In the genomic region with DNA sequence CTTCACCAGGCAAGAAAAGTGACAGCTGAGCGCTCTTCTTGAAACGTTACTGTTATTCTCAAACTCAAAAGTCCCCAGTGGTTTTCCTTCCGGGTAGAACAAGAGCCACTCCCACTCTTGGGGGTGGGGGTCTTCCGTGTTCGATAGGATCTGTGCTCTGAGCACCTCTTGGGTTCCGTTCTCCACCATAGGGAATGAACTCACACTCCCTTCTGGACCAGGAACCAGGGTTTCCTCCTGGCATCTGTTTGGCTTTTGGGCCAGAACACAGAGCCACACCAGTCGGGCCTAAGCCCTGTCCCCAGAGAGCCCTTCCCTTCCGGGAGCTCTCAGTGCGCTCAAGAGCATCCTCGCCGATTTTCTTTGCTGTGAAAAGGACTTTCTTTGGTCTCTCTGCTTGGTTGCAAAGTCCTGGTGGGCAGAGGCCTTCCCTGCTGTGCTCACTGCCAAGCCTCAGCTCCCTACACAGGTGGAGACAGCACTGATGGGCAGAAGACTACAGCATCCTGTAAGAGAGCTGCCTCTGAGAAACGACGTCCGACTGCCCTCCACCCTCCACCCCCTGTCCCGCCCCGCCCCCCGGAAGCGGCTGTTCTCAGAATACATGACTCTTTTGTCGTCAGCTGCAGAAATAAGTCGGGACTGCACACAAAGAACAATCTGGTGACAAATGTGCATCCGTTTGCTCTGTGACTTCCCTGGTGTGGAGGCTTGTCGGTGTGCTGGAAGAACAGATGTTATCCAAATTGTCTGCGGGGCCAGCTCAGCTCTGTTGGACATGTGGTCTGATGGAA, we compare ENCODE assay signal across 8 mouse cellular contexts.
DNase-seq lines count a peak whose midpoint lies in the region; ATAC-seq and TF ChIP-seq lines count a peak whose summit lies in the region.

No protein-coding gene starts in this region.

- H3K9ac ChIP-seq in heart, embryonic 13.5 days, result peak overlapping the region; percentile 70

- H3K4me1 ChIP-seq in cortical plate, adult 2 months (ENCODE audit: control insufficient read depth, insufficient read depth, low read length), result no peaks in the 10 kb centered on the region
- H3K4me1 ChIP-seq in heart, embryonic 13.5 days, result peaks cover 11% of the 10 kb centered on the region

- no peaks in the 10 kb centered on the region for H3K9me3 ChIP-seq in heart, embryonic 13.5 days

- H3K4me2 ChIP-seq in heart, embryonic 13.5 days, result peak overlapping the region; percentile 74

- no peak for TF ChIP-seq CTCF in cortical plate, adult 2 months (IDR thresholded peaks at IDR 0.05; ENCODE audit: extremely low read depth, insufficient read depth, low read length)

- no peaks in the 10 kb centered on the region for H3K36me3 ChIP-seq in heart, embryonic 13.5 days

- DNase-seq in ES-CJ7 (ENCODE audit: low read depth, low spot score), result peak; percentile 44
- DNase-seq in kidney, postnatal 14 days, result peak; percentile 46
- DNase-seq in spleen, postnatal 4 days (ENCODE audit: low spot score in 2 of 2), result peak; percentile 52 to 71
- no peak for DNase-seq in ovary, postnatal 36 days (ENCODE audit: low spot score)
- DNase-seq in left cerebral cortex, adult 11 months (ENCODE audit: low spot score), result no peak

- no peak overlapping the region for H3K27ac ChIP-seq in cortical plate, adult 2 months (ENCODE audit: insufficient read depth, low read length)
- peak overlapping the region; percentile 39; the same call in 1 of the 2 replicates for H3K27ac ChIP-seq in heart, embryonic 13.5 days (replicated peaks)

- H3K4me3 ChIP-seq in cortical plate, adult 2 months (ENCODE audit: insufficient read depth, low read length), result 0 out of 2 replicates have a peak overlapping the region, but pooled peaks have one; percentile 9
- peak overlapping the region; percentile 51 for H3K4me3 ChIP-seq in heart, embryonic 13.5 days

- ATAC-seq in heart, embryonic 13.5 days (ENCODE audit: extremely low read depth, insufficient number of reproducible peaks, low FRiP score, low TSS enrichment), result no peak
- ATAC-seq in megakaryocyte-erythroid progenitor cell, adult 5-6 weeks (replicated peaks; ENCODE audit: low FRiP score, low TSS enrichment, poor library complexity, severe bottlenecking), result peak; percentile 52; the same call in 1 of the 2 replicates

- no peak for TF ChIP-seq POLR2A in cortical plate, adult 2 months (IDR thresholded peaks at IDR 0.05; ENCODE audit: extremely low read depth, insufficient read depth, low read length)

- H3K27me3 ChIP-seq in heart, embryonic 13.5 days (replicated peaks), result no peaks in the 10 kb centered on the region

- 10% methylated on average over 23 of the region's 23 CpGs for WGBS in heart, embryonic 13.5 days

Comparison
In these comparisons a context has a peak if more than half of its experiments do, and no peak if none do; other contexts are left out.
1. DNase-seq: peak in ES-CJ7 (single experiment), kidney, postnatal 14 days (single experiment) and spleen, postnatal 4 days (2 of 2); none in ovary, postnatal 36 days (single experiment) and left cerebral cortex, adult 11 months (single experiment).